Mouse (Mus musculus) neutrophil, adult 65 days (primary cell): Measurements from ENCODE around the gene Fastkd1. TPM values are rescaled to one million over a fixed set of nuclear protein-coding genes. Genes with fewer than 3 reads are reported as not detected.

Experiments
- total RNA-seq: library from RNA; stranded (reverse); gene quantifications from 2 replicates; pipeline ENCODE4 v1.2.4, GENCODE M21; 2023

Fastkd1 gene
- total RNA-seq, result 2.8 and 3.2 TPM in 2 replicates

GRCm38 (mm10) chr2:69712981-69713625 is at the start of gene Fastkd1:
Gene Fastkd1 (minus strand): TSS chr2:69713516.

GRCm38 (mm10) chr2:69722273-69722649 is 8.9 kb upstream of the Fastkd1 start, which contains the start of gene Ppig:
Gene Ppig (plus strand): TSS chr2:69722545.

GRCm38 (mm10) chr2:69669853-69670252 is 43.5 kb downstream of the Fastkd1 start, which contains the start of gene Klhl41:
Gene Klhl41 (plus strand): TSS chr2:69670120.

GRCm38 (mm10) chr2:69646726-69647490 is 66.4 kb downstream of the Fastkd1 start, which contains the start of gene Bbs5:
Gene Bbs5 (plus strand): TSS chr2:69647171.

Other genes with a start within 250 kb of the Fastkd1 start
- not detected in 2 replicates for gene Lrp2, start 127.5 kb downstream of the Fastkd1 start, total RNA-seq
- gene Bbs5, start 66.3 kb downstream of the Fastkd1 start, total RNA-seq, result 0.64 and 1.1 TPM in 2 replicates
- 0.20 and 0.66 TPM in 2 replicates for gene Klhl41, start 43.4 kb downstream of the Fastkd1 start, total RNA-seq
- 63.0 and 90.9 TPM in 2 replicates for gene Ppig, start 9.0 kb upstream of the Fastkd1 start, total RNA-seq
- 1.3 and 1.5 TPM in 2 replicates for gene Ccdc173, start 76.1 kb upstream of the Fastkd1 start, total RNA-seq
- gene Phospho2, start 76.1 kb upstream of the Fastkd1 start, total RNA-seq, result 19.4 and 19.5 TPM in 2 replicates
- gene Klhl23, start 108.4 kb upstream of the Fastkd1 start, total RNA-seq, result 4.1 and 4.5 TPM in 2 replicates
- gene Ssb, start 148.0 kb upstream of the Fastkd1 start, total RNA-seq, result 96.1 and 99.1 TPM in 2 replicates
- 6.2 and 6.5 TPM in 2 replicates for gene Mettl5, start 172.1 kb upstream of the Fastkd1 start, total RNA-seq
- 37.4 and 60.3 TPM in 2 replicates for gene Ubr3, start 183.7 kb upstream of the Fastkd1 start, total RNA-seq